Mouse (Mus musculus) limb, embryonic 10.5 days (tissue): ENCODE data around the gene Rnf17. TPM values are rescaled to one million over a fixed set of nuclear protein-coding genes. Genes with fewer than 3 reads are reported as not detected.

Source experiments
- DNase-seq: peaks from one replicate; pipeline ENCODE4 v3.0.0-alpha.2; 2017; ENCODE audit warnings: low spot score
- H3K27ac ChIP-seq: fragments of 300-500 bp; sonication (generic); 2 replicates; pipeline ENCODE4 v1.5.1; 2016; ENCODE audit warnings: mild to moderate bottlenecking
- H3K27me3 ChIP-seq: fragments of 300-500 bp; sonication (generic); 2 replicates; pipeline ENCODE4 v1.6.1; 2016; ENCODE audit warnings: low read depth, mild to moderate bottlenecking; ENCODE audit not compliant: poor library complexity, severe bottlenecking
- H3K36me3 ChIP-seq: fragments of 300-500 bp; sonication (generic); 2 replicates; pipeline ENCODE4 v1.6.1; 2016; ENCODE audit warnings: mild to moderate bottlenecking, moderate library complexity
- H3K4me1 ChIP-seq: fragments of 300-500 bp; sonication (generic); 2 replicates; pipeline ENCODE4 v1.6.1; 2016
- H3K4me3 ChIP-seq: fragments of 300-500 bp; sonication (generic); 2 replicates; pipeline ENCODE4 v1.5.1; 2016; ENCODE audit warnings: mild to moderate bottlenecking, moderate library complexity
- H3K9me3 ChIP-seq: fragments of 300-500 bp; sonication (generic); replicated peaks from 2 replicates; pipeline ENCODE4 v1.6.1; 2016; ENCODE audit warnings: mild to moderate bottlenecking
- WGBS: fragments of 180-500 bp; shearing (Covaris S2); methylation state at CpG from one replicate; pipeline ENCODE4 v1.1.7; 2016; 5-methylcytosine and 5-hydroxymethylcytosine counted together
- polyA plus RNA-seq: library from polyadenylated mRNA; unstranded; fragments of >200 nt; fragmentation: Nextera tagmentation; extraction: Ambion mirVana; gene quantifications from 2 replicates; pipeline ENCODE4 v1.2.1, GENCODE M21; 2016

Gene Rnf17
- polyA plus RNA-seq, 1 experiment from 2014 or later, result 2.1 TPM

GRCm38 (mm10) chr14:56544946-56545345, 142.6 kb downstream of the Rnf17 start:
- H3K27ac ChIP-seq, result no peak overlapping the region
- 96% methylated on average over 1 of the region's 1 CpGs for WGBS
- H3K4me3 ChIP-seq, result no peak overlapping the region
- peaks cover 43% of the 10 kb centered on the region for H3K36me3 ChIP-seq
- H3K27me3 ChIP-seq, result no peaks in the 10 kb centered on the region
- no peaks in the 10 kb centered on the region for H3K9me3 ChIP-seq
- H3K4me1 ChIP-seq, result no peaks in the 10 kb centered on the region
- DNase-seq, result no peak

DNA sequence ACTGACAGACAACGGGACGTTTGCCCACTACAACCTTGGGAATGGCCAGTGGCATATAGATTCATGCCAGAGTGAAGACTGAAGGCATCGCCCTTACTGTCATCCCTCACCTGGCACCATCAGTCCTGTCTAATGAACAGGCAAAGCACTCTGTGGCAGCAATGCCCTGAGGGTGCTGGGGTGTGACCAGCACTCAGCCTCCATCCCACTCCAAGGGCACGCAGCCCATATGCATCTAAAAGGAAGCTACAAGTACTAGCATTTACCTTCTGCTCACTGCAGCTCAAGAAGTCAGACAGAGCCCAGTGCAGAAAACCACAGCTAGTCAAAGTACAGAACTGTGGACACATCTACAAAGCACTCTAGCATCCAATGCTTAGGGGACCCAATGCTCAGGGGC, 143.1 kb downstream of the Rnf17 start:
- Histone ChIP-seq H3K36me3 (peaks cover 47% of the 10 kb centered on the region), H3K4me3 (no peak overlapping the region), H3K27ac (no peak overlapping the region), H3K4me1 (no peaks in the 10 kb centered on the region), H3K27me3 (no peaks in the 10 kb centered on the region), H3K9me3 (no peaks in the 10 kb centered on the region)
- WGBS, result 93% methylated on average over 4 of the region's 4 CpGs
- no peak for DNase-seq

GRCm38 (mm10) chr14:56550960-56551359, 148.6 kb downstream of the Rnf17 start:
- Histone ChIP-seq H3K4me1 (no peaks in the 10 kb centered on the region), H3K4me3 (no peak overlapping the region), H3K9me3 (no peaks in the 10 kb centered on the region), H3K36me3 (peaks cover 75% of the 10 kb centered on the region), H3K27me3 (no peaks in the 10 kb centered on the region), H3K27ac (no peak overlapping the region)
- 91% methylated on average over 4 of the region's 4 CpGs for WGBS
- no peak for DNase-seq

DNA sequence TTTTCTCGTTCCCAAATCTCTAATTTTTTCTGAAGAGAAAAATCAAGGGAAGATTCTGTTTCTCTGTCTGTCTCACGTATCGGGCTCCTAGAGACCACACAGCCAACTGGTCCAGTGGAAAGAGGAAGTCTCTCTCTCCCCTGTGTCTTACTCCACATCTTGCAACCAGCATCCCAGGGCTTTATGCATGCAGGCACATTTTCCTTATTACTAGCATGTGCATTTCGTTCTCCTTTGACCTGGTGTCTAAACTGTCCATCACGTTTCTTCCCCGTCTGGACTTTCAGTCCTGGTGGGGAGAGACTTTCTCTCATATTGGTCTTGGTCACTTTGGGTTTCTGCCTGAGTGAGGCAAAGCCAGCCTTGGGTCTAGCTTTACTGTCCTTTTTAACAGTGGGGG, 150.5 kb downstream of the Rnf17 start:
- Histone ChIP-seq H3K36me3 (peaks cover 77% of the 10 kb centered on the region), H3K27me3 (no peaks in the 10 kb centered on the region), H3K9me3 (no peaks in the 10 kb centered on the region), H3K4me3 (no peak overlapping the region), H3K27ac (no peak overlapping the region), H3K4me1 (no peaks in the 10 kb centered on the region)
- 91% methylated on average over 6 of the region's 6 CpGs for WGBS
- no peak for DNase-seq

- no peak for DNase-seq
- Histone ChIP-seq H3K27me3 (no peaks in the 10 kb centered on the region), H3K9me3 (no peaks in the 10 kb centered on the region), H3K4me3 (no peak overlapping the region), H3K27ac (no peak overlapping the region), H3K4me1 (no peaks in the 10 kb centered on the region), H3K36me3 (peaks cover 78% of the 10 kb centered on the region)
- WGBS, result 94% methylated on average over 7 of the region's 7 CpGs
Measured at GRCm38 (mm10) chr14:56553331-56553730, 150.9 kb downstream of the Rnf17 start.

DNA sequence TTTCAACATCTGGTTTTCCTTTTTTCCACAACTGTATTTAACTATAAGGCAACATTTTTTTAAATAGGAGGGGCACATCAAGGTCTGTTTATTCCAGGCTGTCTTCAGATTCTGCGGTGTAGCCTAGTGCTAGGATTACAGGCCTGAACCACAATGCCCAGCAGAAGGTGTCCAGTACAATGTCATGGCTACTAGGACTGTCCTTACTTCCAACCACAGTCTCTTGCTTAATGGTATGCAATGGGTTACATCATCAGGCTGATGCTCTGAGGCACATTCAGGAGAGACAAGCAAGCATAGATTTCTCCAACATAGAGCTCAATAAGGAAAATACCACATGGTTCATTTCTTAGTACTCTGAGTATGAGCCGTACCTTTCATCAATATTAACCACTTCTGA, 152.3 kb downstream of the Rnf17 start:
- WGBS, result 98% methylated on average over 2 of the region's 2 CpGs
- no peak overlapping the region for H3K27ac ChIP-seq
- no peaks in the 10 kb centered on the region for H3K9me3 ChIP-seq
- no peak overlapping the region for H3K4me3 ChIP-seq
- peaks cover 78% of the 10 kb centered on the region for H3K36me3 ChIP-seq
- H3K4me1 ChIP-seq, result no peaks in the 10 kb centered on the region
- no peaks in the 10 kb centered on the region for H3K27me3 ChIP-seq
- no peak for DNase-seq

GRCm38 (mm10) chr14:56559134-56559533, 156.8 kb downstream of the Rnf17 start:
- Histone ChIP-seq H3K4me1 (no peaks in the 10 kb centered on the region), H3K36me3 (peaks cover 65% of the 10 kb centered on the region), H3K9me3 (no peaks in the 10 kb centered on the region), H3K4me3 (no peak overlapping the region), H3K27me3 (no peaks in the 10 kb centered on the region), H3K27ac (no peak overlapping the region)
- DNase-seq, result no peak
- WGBS, result 100% methylated on average over 3 of the region's 3 CpGs

GRCm38 (mm10) chr14:56567476-56567875, 165.1 kb downstream of the Rnf17 start:
- peaks cover 20% of the 10 kb centered on the region for H3K4me1 ChIP-seq
- no peaks in the 10 kb centered on the region for H3K27me3 ChIP-seq
- peaks cover 29% of the 10 kb centered on the region for H3K36me3 ChIP-seq
- no peaks in the 10 kb centered on the region for H3K9me3 ChIP-seq
- H3K4me3 ChIP-seq, result no peak overlapping the region
- no peak for DNase-seq
- 84% methylated on average over 7 of the region's 7 CpGs for WGBS
- H3K27ac ChIP-seq, result no peak overlapping the region

- no peak for DNase-seq
- 85% methylated on average over 4 of the region's 4 CpGs for WGBS
- H3K4me1 ChIP-seq, result peaks cover 21% of the 10 kb centered on the region
- no peaks in the 10 kb centered on the region for H3K27me3 ChIP-seq
- H3K4me3 ChIP-seq, result no peak overlapping the region
- H3K36me3 ChIP-seq, result peaks cover 15% of the 10 kb centered on the region
- no peaks in the 10 kb centered on the region for H3K9me3 ChIP-seq
- H3K27ac ChIP-seq, result no peak overlapping the region
Measured at GRCm38 (mm10) chr14:56569041-56569440, 166.7 kb downstream of the Rnf17 start.

GRCm38 (mm10) chr14:56571310-56572093, 169.1 kb downstream of the Rnf17 start:
- Histone ChIP-seq H3K27me3 (no peaks in the 10 kb centered on the region), H3K4me3 (peak overlapping the region; percentile 83), H3K27ac (peak overlapping the region; percentile 87), H3K9me3 (no peaks in the 10 kb centered on the region), H3K4me1 (peaks cover 34% of the 10 kb centered on the region), H3K36me3 (peaks cover 4% of the 10 kb centered on the region)
- under 1% methylated on average over 59 of the region's 59 CpGs for WGBS
- peak; percentile 95 for DNase-seq

DNA sequence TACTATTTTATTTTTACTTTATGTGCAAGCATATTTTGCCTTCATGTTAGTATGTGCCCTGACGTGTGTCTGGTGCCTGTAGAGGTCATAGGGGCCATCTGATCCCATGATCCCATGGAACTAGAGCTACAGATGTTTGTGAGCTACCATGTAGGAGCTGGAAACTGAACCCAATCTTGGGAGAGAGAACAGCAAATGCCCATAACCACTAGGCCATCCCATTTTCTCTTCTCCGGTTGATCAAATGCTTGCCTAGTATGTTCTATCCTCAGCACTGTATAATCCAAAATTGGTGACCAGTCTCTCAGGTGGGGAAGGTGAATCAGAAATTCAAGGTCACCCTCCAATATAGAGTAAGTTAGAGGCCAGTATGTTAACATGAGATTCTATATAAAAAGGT, 170.2 kb downstream of the Rnf17 start:
- Histone ChIP-seq H3K4me3 (peak overlapping the region; percentile 83; the same call in 1 of the 2 replicates), H3K36me3 (no peaks in the 10 kb centered on the region), H3K27me3 (no peaks in the 10 kb centered on the region), H3K27ac (no peak overlapping the region), H3K9me3 (no peaks in the 10 kb centered on the region), H3K4me1 (peaks cover 34% of the 10 kb centered on the region)
- no peak for DNase-seq
- WGBS, result 83% methylated on average over 2 of the region's 2 CpGs
